ENCODE assay signal across 9 mouse cellular contexts in genomic region chr2:172468346-172468819, GRCm38 (mm10). TPM values are rescaled to one million over a fixed set of nuclear protein-coding genes. Genes with fewer than 3 reads are reported as not detected.
DNase-seq lines count a peak whose midpoint lies in the region; ATAC-seq and TF ChIP-seq lines count a peak whose summit lies in the region.
"Had no signal": no experiment of that assay in that cellular context is flagged by ENCODE, and none has a peak within 500 bp of the region (broad histone marks: within the 10 kb centered on the region; RNA-seq: fewer than 3 reads in every experiment).

No protein-coding gene starts in this region.

- WGBS in forebrain, embryonic 16.5 days, result 43% methylated on average over 11 of the region's 11 CpGs
- WGBS in neural tube, embryonic 13.5 days, result 64% methylated on average over 11 of the region's 11 CpGs

- peaks cover 13% of the 10 kb centered on the region for H3K36me3 ChIP-seq in forebrain, embryonic 16.5 days (ENCODE audit: control insufficient read depth, insufficient read depth)
- H3K36me3 ChIP-seq in neural tube, embryonic 13.5 days, result peaks cover 67% of the 10 kb centered on the region

- no peak overlapping the region for H3K4me2 ChIP-seq in forebrain, embryonic 16.5 days (ENCODE audit: low read length)
- H3K4me2 ChIP-seq in neural tube, embryonic 13.5 days, result no peak overlapping the region

- H3K9ac ChIP-seq in forebrain, embryonic 16.5 days (replicated peaks; ENCODE audit: low read depth, low read length), result no peak overlapping the region
- H3K9ac ChIP-seq in neural tube, embryonic 13.5 days, result no peak overlapping the region

- no peak for TF ChIP-seq CTCF in gastrocnemius, adult 2 months (IDR thresholded peaks at IDR 0.05)

- intact Hi-C loops in heart, postnatal 10 days (cut with DNase I), result no loop called here
- intact Hi-C loops in gastrocnemius, adult 2 months (cut with DNase I), result no loop called here

- no peaks in the 10 kb centered on the region for H3K9me3 ChIP-seq in forebrain, embryonic 16.5 days (ENCODE audit: control insufficient read depth, low read length)
- no peaks in the 10 kb centered on the region for H3K9me3 ChIP-seq in neural tube, embryonic 13.5 days

- peak overlapping the region; percentile 58; the same call in 1 of the 2 replicates for H3K27ac ChIP-seq in forebrain, embryonic 16.5 days (ENCODE audit: low read length)
- H3K27ac ChIP-seq in neural tube, embryonic 13.5 days (replicated peaks), result no peak overlapping the region
- no peak overlapping the region for H3K27ac ChIP-seq in gastrocnemius, adult 2 months

- H3K4me3 ChIP-seq in forebrain, embryonic 16.5 days (replicated peaks; ENCODE audit: low read length), result no peak overlapping the region
- no peak overlapping the region for H3K4me3 ChIP-seq in neural tube, embryonic 13.5 days
- H3K4me3 ChIP-seq in gastrocnemius, adult 2 months, result no peak overlapping the region

- H3K27me3 ChIP-seq in forebrain, embryonic 16.5 days (replicated peaks; ENCODE audit: control insufficient read depth, insufficient read depth, low read length), result no peaks in the 10 kb centered on the region
- no peaks in the 10 kb centered on the region for H3K27me3 ChIP-seq in neural tube, embryonic 13.5 days

- peaks cover 14% of the 10 kb centered on the region for H3K4me1 ChIP-seq in forebrain, embryonic 16.5 days (replicated peaks; ENCODE audit: control insufficient read depth, insufficient read depth, low read length)
- peaks cover 4% of the 10 kb centered on the region; the same call in 1 of the 2 replicates for H3K4me1 ChIP-seq in neural tube, embryonic 13.5 days (replicated peaks)

- peak; percentile 22 to 24 for DNase-seq in heart, postnatal 10 days
- no peak for DNase-seq in heart, adult 8-10 months (ENCODE audit: low spot score)
- DNase-seq in adipocyte (ENCODE audit: low spot score), result peak; percentile 88
- no peak for DNase-seq in left cerebral cortex, adult 8-10 months (ENCODE audit: low spot score in 2 of 2)
- DNase-seq in left cerebral cortex, adult 9 months (ENCODE audit: low spot score in 2 of 2), result no peak
- no peak for DNase-seq in gastrocnemius, adult 2 months

- peak; percentile 83 for ATAC-seq in forebrain, embryonic 16.5 days
- peak; percentile 75 for ATAC-seq in neural tube, embryonic 13.5 days (ENCODE audit: low read depth)

RNA-seq across cellular contexts. Expression of gene Fam209, which starts 3.9 kb away (rescaled TPM):
- not detected for total RNA-seq in heart, postnatal 10 days (2021)
- total RNA-seq in heart, adult 8-10 months (2022), result not detected
- 0.43 TPM in 1 of 2 replicates, not detected in the other for polyA plus RNA-seq in forebrain, embryonic 16.5 days (2015; fragmentation: Nextera tagmentation; extraction: Ambion mirVana)
- 0.49 TPM in 1 of 2 replicates, not detected in the other for polyA plus RNA-seq in neural tube, embryonic 13.5 days (2015; fragmentation: Nextera tagmentation; extraction: Ambion mirVana)
- total RNA-seq in left cerebral cortex, adult 8-10 months (2022), result not detected
- under 1 TPM in 1 of 2 experiments, not detected in 1; 0.36 TPM for total RNA-seq in gastrocnemius, adult 2 months (2021)

RNA-seq across cellular contexts. Expression of gene Gcnt7, which starts 10.0 kb away (rescaled TPM):
- not detected for total RNA-seq in heart, postnatal 10 days (2021)
- not detected for total RNA-seq in heart, adult 8-10 months (2022)
- 2.2 and 2.8 TPM in 2 replicates for polyA plus RNA-seq in forebrain, embryonic 16.5 days (2015; fragmentation: Nextera tagmentation; extraction: Ambion mirVana)
- polyA plus RNA-seq in neural tube, embryonic 13.5 days (2015; fragmentation: Nextera tagmentation; extraction: Ambion mirVana), result 0.61 and 1.1 TPM in 2 replicates
- not detected for total RNA-seq in left cerebral cortex, adult 8-10 months (2022)
- total RNA-seq in gastrocnemius, adult 2 months (2021), result not detected
- total RNA-seq: layer of hippocampus, postnatal 14 days had no signal

RNA-seq across cellular contexts. Expression of gene Rtf2, which starts 28.0 kb away (rescaled TPM):
- 10 to 100 TPM; 40.7 to 40.9 TPM for total RNA-seq in heart, postnatal 10 days (2021)
- 10 to 100 TPM; 30.2 to 38.1 (median 31.4) TPM for total RNA-seq in heart, adult 8-10 months (2022)
- polyA plus RNA-seq in forebrain, embryonic 16.5 days (2015; fragmentation: Nextera tagmentation; extraction: Ambion mirVana), result 108 and 112 TPM in 2 replicates
- polyA plus RNA-seq in neural tube, embryonic 13.5 days (2015; fragmentation: Nextera tagmentation; extraction: Ambion mirVana), result 103 and 105 TPM in 2 replicates
- 10 to 100 TPM; 67.7 to 75.2 (median 72.8) TPM for total RNA-seq in left cerebral cortex, adult 8-10 months (2022)
- total RNA-seq in gastrocnemius, adult 2 months (2021), result 10 to 100 TPM; 28.1 to 29.3 TPM

Comparison
In these comparisons a context has a peak if more than half of its experiments do, and no peak if none do; other contexts are left out.
1. DNase-seq: peak in heart, postnatal 10 days (2 of 2) and adipocyte (single experiment); none in heart, adult 8-10 months (single experiment), left cerebral cortex, adult 8-10 months (0 of 2), left cerebral cortex, adult 9 months (0 of 2) and gastrocnemius, adult 2 months (single experiment).